Mouse (Mus musculus) olfactory bulb, adult 2 months (tissue): ENCODE data around the gene Pde6h.

Experiments
- CTCF ChIP-seq: fragments of 200-500 bp; IDR thresholded peaks from 2 replicates; pipeline ENCODE4 v1.5.1; 2012; ENCODE audit warnings: low read depth, mild to moderate bottlenecking, low read length, moderate library complexity; ENCODE audit not compliant: insufficient read depth
- POLR2A ChIP-seq: fragments of 200-500 bp; IDR thresholded peaks from 2 replicates; pipeline ENCODE4 v1.6.1; 2012; ENCODE audit warnings: mild to moderate bottlenecking, low read depth, low read length, moderate library complexity; ENCODE audit not compliant: insufficient read depth

DNA sequence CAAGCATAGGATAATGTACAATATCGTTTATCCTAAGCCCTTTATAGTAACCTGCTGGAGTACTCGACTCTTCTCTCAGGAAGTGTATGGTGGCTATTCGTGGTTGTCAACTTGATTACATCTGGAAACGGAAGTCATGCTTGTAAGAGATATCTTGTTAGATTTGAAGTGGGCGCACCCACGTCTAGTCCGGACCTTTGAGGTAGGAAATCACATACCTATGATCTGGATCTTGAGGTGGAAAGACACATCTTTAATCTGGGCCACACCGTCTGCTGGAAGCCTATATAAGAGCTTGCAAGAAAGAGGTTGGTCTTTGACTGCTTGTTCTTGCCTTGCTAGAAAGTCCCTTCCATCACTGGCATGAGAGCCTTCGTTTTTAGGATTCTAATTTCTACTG is 21.1 kb upstream of the Pde6h start:
- TF ChIP-seq CTCF, result no peak
- TF ChIP-seq POLR2A, result no peak
